Mouse (Mus musculus) liver, embryonic 11.5 days (tissue): ENCODE results near the gene 2010300C02Rik. TPM values are rescaled to one million over a fixed set of nuclear protein-coding genes. Genes with fewer than 3 reads are reported as not detected.

Experiments
- ATAC-seq: fragments of 200-750 bp; cut with Nextera tagmentation; replicated peaks from 2 replicates; pipeline ENCODE4 v1.8.0; 2017; ENCODE audit warnings: moderate number of reproducible peaks, mild to moderate bottlenecking, moderate TSS enrichment, moderate library complexity; ENCODE audit not compliant: low FRiP score
- DNase-seq: peaks from one replicate; pipeline ENCODE4 v3.0.0-alpha.2; 2017; ENCODE audit warnings: low spot score
- H3K27ac ChIP-seq: fragments of 300-500 bp; sonication (generic); 2 replicates; pipeline ENCODE4 v1.5.1; 2014; ENCODE audit warnings: mild to moderate bottlenecking, low read depth, low read length, control low read depth
- H3K27me3 ChIP-seq: fragments of 300-500 bp; sonication (generic); replicated peaks from 2 replicates; pipeline ENCODE4 v1.6.1; 2014; ENCODE audit warnings: low read length, mixed read lengths; ENCODE audit not compliant: control insufficient read depth, insufficient read depth
- H3K36me3 ChIP-seq: fragments of 300-500 bp; sonication (generic); 2 replicates; pipeline ENCODE4 v1.6.1; 2014; ENCODE audit warnings: mild to moderate bottlenecking, low read length, moderate library complexity, mixed read lengths; ENCODE audit not compliant: control insufficient read depth, insufficient read depth
- H3K4me1 ChIP-seq: fragments of 300-500 bp; sonication (generic); replicated peaks from 2 replicates; pipeline ENCODE4 v1.6.1; 2014; ENCODE audit warnings: low read length, mixed read lengths; ENCODE audit not compliant: control insufficient read depth, insufficient read depth
- H3K4me2 ChIP-seq: fragments of 300-500 bp; sonication (generic); 2 replicates; pipeline ENCODE4 v1.6.1; 2014; ENCODE audit warnings: mild to moderate bottlenecking, control low read depth, moderate library complexity
- H3K4me3 ChIP-seq: fragments of 300-500 bp; sonication (generic); 2 replicates; pipeline ENCODE4 v1.5.1; 2014; ENCODE audit warnings: low read depth, low read length, control low read depth
- H3K9ac ChIP-seq: fragments of 300-500 bp; sonication (generic); 2 replicates; pipeline ENCODE4 v1.6.1; 2014; ENCODE audit warnings: low read depth, low read length, control low read depth
- H3K9me3 ChIP-seq: fragments of 300-500 bp; sonication (generic); 2 replicates; pipeline ENCODE4 v1.6.1; 2016; ENCODE audit warnings: low read length, inconsistent platforms, mixed read lengths; ENCODE audit not compliant: control insufficient read depth
- WGBS: fragments of 180-500 bp; shearing (Covaris S2); extraction: QIAGEN DNeasy Blood & Tissue Kit; methylation state at CpG from one replicate; pipeline ENCODE4 v1.1.7; 2014; 5-methylcytosine and 5-hydroxymethylcytosine counted together
- polyA plus RNA-seq: library from polyadenylated mRNA; unstranded; fragments of >200 nt; fragmentation: Nextera tagmentation; extraction: Ambion mirVana; gene quantifications from 2 replicates; pipeline ENCODE4 v1.2.1, GENCODE M21; 2014

Gene 2010300C02Rik
- 0.58 and 0.69 TPM in 2 replicates for polyA plus RNA-seq

DNA sequence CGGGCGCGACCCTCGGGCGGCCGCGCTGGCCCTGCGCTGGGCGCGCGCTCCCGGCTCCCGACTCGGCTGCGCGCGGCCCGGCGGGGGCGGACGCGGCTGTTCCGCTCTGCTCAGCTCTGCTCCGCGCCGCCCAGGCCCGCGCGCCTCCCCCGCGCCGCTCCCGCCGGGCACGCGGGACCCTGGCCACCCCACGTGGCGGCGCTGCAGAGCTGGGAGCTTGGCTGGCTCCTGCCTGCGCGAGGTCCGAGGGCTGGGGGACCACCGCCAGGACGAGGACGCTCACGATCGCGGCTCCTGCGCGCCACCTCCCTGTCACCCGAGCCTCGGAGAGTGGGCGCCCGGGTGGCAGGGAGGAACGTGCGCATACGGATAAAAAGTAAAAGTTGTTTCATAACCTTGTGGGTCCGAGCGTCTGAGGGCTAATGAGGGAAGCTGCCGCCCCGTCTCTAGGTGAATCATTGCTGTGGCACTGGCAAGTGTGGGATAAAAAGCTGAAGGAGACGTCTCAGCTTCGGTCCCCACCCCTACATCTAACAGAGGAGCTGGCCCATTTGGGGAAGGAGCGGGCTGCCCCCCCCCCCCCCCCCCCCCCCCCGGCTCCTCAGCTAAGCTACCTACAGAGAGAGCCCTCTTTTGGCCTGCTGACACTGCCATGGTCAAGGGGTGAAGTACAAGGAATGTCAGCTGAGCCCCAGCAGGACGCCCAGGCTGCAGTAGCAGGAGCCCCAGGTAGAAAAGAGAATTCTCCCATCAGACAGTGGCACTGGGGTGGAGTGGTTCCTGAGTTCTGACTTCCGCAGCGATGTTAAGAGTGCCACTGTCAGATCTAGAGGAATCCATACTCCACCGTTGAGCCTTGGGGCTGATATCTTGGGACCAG is at the start of gene 2010300C02Rik:
Gene 2010300C02Rik, minus strand, starts transcription at position 325 of the 880 bp plus-strand sequence.
- peak; percentile 23; the same call in 1 of the 2 replicates for ATAC-seq
- 2% methylated on average over 65 of the region's 69 CpGs for WGBS
- H3K27ac ChIP-seq: no peak within 1 kb of the TSS
- H3K27me3 ChIP-seq: peaks cover 26% of the 10 kb centered on the region
- H3K4me2 ChIP-seq: peak within 1 kb of the TSS; percentile 79
- peak within 1 kb of the TSS; percentile 59 for H3K4me3 ChIP-seq
- H3K4me1 ChIP-seq: no peaks in the 10 kb centered on the region; the same call in none of the 2 replicates
- DNase-seq: no peak
- no peaks in the 10 kb centered on the region for H3K9me3 ChIP-seq
- H3K9ac ChIP-seq: 0 out of 2 replicates have a peak within 1 kb of the TSS, but pooled peaks have one; percentile 35
- H3K36me3 ChIP-seq: no peaks in the 10 kb centered on the region

DNA sequence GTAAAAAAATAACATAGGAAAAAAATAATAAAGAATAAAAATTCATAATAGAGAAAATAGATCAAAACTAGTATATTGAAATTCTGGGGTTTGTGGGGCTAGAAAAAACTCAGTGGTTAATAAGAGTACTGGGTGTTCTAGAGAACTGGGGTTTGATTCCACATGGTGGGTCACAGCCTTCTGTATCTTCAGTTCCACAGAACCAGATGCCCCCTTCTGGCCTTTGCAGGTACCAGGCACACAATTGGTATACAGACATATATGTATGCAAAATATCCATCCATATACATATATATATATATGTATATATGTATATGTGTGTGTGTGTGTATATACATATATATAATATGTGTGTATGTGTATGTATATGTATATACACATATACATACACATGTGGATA is 39.5 kb upstream of the 2010300C02Rik start:
- H3K9ac ChIP-seq: no peak overlapping the region
- no peak for DNase-seq

DNA sequence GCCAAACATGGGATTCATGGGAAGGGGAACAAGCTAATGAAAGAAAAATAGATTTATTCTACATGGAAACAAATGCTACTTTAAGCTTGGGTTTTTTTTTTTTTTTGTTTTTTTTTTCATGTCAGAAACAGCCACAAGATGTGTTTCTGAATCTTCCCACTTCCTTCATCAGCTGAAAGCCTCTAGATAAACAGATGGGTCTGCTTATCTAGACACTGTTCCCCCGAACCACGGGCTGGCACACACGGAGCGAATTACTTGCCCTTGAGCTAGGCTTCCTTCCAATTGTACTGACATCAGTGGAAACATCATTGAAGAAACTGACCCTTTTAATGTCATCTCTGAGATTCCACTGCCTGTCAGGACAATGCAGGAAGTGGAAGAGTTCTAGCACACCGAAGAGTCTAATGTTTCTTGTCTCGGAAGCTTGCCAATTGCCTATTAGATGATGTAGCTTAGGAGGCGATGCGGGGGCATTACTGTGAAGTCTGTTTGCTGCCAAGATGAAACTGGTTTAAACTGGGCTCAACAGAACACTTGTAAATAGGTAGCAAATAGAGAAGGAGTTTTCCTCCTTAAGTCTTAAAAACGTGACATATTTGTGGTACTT is 24.9 kb upstream of the 2010300C02Rik start:
- 0 out of 2 replicates have a peak, but pooled peaks have one; percentile 43 for ATAC-seq
- Histone ChIP-seq H3K4me1 (no peaks in the 10 kb centered on the region), H3K27ac (no peak overlapping the region)

More for the DNA sequence above, 39.5 kb upstream of the 2010300C02Rik start:
- no peak for ATAC-seq
- no peak overlapping the region for H3K4me2 ChIP-seq
- no peaks in the 10 kb centered on the region for H3K27me3 ChIP-seq
- H3K4me3 ChIP-seq: no peak overlapping the region
- H3K27ac ChIP-seq: no peak overlapping the region
- no peaks in the 10 kb centered on the region for H3K4me1 ChIP-seq
- H3K36me3 ChIP-seq: no peaks in the 10 kb centered on the region
- no peaks in the 10 kb centered on the region for H3K9me3 ChIP-seq

DNA sequence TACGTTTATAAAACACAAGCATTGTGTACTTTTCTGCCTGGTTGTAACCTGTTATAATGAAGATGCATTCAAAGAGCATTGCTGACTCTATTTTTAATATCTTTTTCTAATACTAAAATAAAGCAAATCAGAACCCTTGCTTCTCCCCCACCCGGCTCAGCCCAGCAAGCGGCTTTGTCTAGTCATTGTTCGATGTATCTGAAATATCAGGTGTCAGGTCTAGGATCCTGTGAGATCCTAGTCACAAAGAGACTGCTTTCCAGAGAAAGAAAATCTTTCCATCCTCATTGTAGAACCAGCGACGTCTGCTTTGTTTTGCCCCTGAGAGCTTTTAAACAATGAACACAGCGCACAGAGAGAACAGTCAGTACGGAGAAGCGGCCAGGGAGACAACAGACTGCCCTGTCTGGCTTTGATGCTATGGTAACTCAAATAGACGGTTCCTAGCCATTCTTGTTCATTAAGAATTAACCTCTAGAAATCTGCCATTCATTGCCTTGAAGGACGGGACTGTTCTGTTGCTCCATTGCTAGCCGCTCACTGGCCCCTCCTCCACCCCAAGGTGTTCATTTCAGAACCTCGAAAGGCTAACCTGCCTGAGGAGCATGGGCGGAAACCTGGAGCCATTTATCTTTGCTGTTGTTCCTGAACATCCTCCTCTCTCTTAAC is 22.9 kb upstream of the 2010300C02Rik start:
- no peak overlapping the region for H3K9ac ChIP-seq
- H3K27ac ChIP-seq: no peak overlapping the region
- H3K9me3 ChIP-seq: no peaks in the 10 kb centered on the region
- no peak overlapping the region for H3K4me2 ChIP-seq
- no peaks in the 10 kb centered on the region for H3K27me3 ChIP-seq
- no peaks in the 10 kb centered on the region for H3K4me1 ChIP-seq
- 76% methylated on average over 14 of the region's 14 CpGs for WGBS
- no peak overlapping the region for H3K4me3 ChIP-seq
- no peaks in the 10 kb centered on the region for H3K36me3 ChIP-seq
- ATAC-seq (no peak), DNase-seq (no peak)

More for the DNA sequence above, 24.9 kb upstream of the 2010300C02Rik start:
- H3K4me3 ChIP-seq: no peak overlapping the region
- H3K9ac ChIP-seq: no peak overlapping the region
- H3K4me2 ChIP-seq: no peak overlapping the region
- H3K36me3 ChIP-seq: no peaks in the 10 kb centered on the region
- no peak for DNase-seq
- H3K27me3 ChIP-seq: no peaks in the 10 kb centered on the region
- 54% methylated on average over 9 of the region's 9 CpGs for WGBS
- no peaks in the 10 kb centered on the region for H3K9me3 ChIP-seq

GRCm38 (mm10) chr1:37742126-37742525 is 22.2 kb upstream of the 2010300C02Rik start:
- WGBS: 90% methylated on average over 11 of the region's 11 CpGs
- DNase-seq: no peak
- H3K27ac ChIP-seq: no peak overlapping the region
- no peak overlapping the region for H3K4me2 ChIP-seq
- ATAC-seq: no peak
- H3K9me3 ChIP-seq: no peaks in the 10 kb centered on the region
- no peak overlapping the region for H3K9ac ChIP-seq
- no peaks in the 10 kb centered on the region for H3K4me1 ChIP-seq
- no peaks in the 10 kb centered on the region for H3K36me3 ChIP-seq
- H3K4me3 ChIP-seq: no peak overlapping the region
- no peaks in the 10 kb centered on the region for H3K27me3 ChIP-seq

DNA sequence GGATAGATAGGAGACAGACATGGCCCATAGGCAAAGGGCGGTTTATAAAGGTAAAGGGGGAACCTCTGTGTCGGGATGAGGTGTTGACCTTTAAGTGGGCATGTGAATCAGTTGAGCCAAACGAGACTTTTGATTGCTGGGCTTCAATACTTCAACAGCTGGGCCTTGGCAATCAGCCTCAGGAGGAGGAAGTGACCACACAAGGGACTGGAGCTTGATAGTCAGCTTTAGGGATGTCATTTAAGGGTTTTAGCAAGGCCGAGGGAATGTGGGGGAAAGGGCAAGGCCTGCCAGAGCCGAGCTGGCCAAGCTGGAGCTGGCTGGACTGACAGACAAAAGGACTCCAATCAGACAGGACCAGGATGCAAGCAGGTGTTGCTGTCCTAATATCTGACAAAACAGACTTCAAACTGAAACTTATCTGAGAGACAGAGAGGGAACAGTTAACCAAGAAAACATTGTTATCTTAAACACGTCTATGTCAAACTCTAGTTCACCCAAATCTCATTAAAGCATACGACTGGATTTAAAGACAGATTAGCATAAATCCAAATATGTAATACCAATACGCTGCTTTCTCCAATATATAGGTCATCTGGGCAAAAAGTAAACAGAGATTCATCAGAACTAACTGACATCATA is 20.4 kb upstream of the 2010300C02Rik start:
- Histone ChIP-seq H3K27me3 (no peaks in the 10 kb centered on the region), H3K9me3 (no peaks in the 10 kb centered on the region), H3K36me3 (no peaks in the 10 kb centered on the region), H3K4me3 (no peak overlapping the region), H3K9ac (no peak overlapping the region), H3K4me2 (no peak overlapping the region), H3K4me1 (no peaks in the 10 kb centered on the region), H3K27ac (no peak overlapping the region)
- no peak for DNase-seq
- 47% methylated on average over 8 of the region's 8 CpGs for WGBS
- no peak for ATAC-seq

- Histone ChIP-seq H3K9ac (no peak overlapping the region), H3K36me3 (no peaks in the 10 kb centered on the region), H3K27ac (no peak overlapping the region), H3K4me1 (no peaks in the 10 kb centered on the region), H3K27me3 (no peaks in the 10 kb centered on the region), H3K4me2 (no peak overlapping the region), H3K4me3 (no peak overlapping the region), H3K9me3 (no peaks in the 10 kb centered on the region)
- DNase-seq (no peak), ATAC-seq (no peak)
- 45% methylated on average over 2 of the region's 2 CpGs for WGBS
These were observed 19.0 kb upstream of the 2010300C02Rik start for GRCm38 (mm10) chr1:37738895-37739294.

DNA sequence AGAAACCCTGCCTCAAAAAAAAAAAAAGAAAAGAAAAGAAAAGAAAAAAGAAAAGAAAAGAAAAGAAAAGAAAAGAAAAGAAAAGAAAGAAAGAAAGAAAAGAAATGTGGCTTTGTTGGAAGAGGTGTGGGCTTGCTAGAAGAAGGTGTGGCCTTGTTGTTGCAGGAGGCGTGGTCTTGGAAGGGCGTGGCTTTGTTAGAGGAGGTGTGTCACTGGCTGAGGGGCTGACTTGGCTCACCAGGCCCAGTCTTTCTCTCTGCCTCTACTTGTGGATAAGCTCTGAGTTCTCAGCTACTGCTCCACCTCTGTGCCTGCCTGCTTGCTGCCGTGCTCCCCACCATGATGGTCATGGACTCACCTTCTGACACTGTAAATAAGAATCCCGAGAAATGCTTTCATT is 17.2 kb upstream of the 2010300C02Rik start:
- no peaks in the 10 kb centered on the region for H3K9me3 ChIP-seq
- no peak overlapping the region for H3K9ac ChIP-seq
- H3K4me3 ChIP-seq: no peak overlapping the region
- H3K27me3 ChIP-seq: no peaks in the 10 kb centered on the region
- H3K36me3 ChIP-seq: no peaks in the 10 kb centered on the region
- no peaks in the 10 kb centered on the region for H3K4me1 ChIP-seq
- H3K4me2 ChIP-seq: no peak overlapping the region
- DNase-seq (no peak), ATAC-seq (no peak)
- 69% methylated on average over 4 of the region's 4 CpGs for WGBS
- H3K27ac ChIP-seq: no peak overlapping the region
